Mouse (Mus musculus): ENCODE data around the gene Cln3.

The Cln3 gene

DNA sequence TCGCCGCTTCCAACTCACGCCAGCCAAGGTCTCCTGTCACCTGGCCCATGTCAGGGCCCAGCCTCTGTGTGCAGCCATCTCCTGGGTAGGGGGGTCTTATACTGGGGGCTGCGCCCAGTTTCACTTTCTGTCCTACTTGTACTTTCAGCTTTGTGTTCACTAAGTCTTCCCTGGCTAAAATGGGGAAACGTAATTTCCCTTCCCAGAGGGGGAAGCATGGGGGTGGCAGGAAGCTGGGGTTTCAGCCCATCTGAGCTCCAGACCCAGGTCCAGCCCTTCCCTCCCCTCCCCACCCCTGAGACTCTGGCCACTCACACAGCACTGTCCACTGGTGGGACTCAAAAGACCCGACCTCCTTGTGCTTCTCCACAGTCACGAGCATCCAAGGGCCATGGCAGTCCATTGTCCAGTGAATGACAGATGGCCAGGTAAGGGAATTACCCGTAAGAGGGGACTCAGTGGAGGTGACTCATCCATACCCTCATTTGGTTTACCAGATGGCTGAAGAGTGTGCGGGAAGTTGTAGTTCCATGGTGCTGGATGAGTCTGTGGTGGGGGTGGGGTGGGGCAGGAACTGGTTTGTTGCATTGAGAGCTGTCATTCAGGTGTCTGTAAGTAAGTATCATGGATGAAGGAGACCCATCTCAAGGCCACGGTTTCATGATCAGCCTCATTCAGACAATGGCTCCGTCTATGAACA lies 9.4 kb upstream of the Cln3 start, which contains the start of gene Il27:
Il27 (minus strand) TSS at position 80 of the 700 bp plus-strand sequence.
- DNase-seq (ENCODE audit: low spot score) = no peak

DNA sequence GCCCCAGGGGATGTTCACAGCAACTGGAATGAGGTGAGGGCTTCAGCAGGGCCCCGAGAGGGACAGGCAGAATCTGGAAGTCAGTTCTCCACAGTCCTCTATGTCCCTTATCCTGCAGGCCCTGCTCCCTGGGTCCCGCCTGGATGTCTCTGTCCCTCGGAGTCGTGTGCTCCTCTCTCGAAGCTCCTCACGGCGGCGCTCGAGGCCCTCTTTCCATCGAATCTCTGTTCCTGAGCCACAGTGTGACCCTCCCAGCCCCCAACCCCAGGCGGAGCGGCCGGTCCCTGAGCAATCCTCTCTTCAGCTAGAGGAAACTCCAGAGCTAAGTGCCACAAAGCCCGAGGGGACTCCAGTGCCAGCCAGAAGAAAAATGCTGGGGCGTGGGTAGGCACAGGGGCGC lies 2.2 kb upstream of the Cln3 start:
- DNase-seq (ENCODE audit: low spot score) = peak; percentile 51

DNA sequence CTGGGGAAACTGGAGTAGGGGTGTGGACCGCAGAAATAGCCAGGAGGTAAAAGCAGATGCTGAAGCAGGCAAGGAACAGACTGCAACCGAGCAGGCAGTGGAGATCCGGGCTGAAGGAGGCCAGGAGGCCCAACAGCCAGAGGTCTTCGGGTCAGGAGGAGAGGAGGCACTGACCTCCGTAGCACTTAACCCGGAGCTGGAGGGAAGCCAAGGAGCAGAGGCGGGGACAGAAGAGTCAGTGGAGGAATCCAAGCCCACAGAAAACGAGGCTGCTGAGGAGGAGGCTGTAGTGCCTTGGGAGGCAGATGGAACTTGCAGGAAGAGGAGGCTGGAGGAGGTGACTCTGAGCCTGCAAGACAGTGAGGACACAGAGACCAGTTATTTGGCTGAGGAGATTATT lies 1.2 kb upstream of the Cln3 start:
- no peak for DNase-seq (ENCODE audit: low spot score)

GRCm38 (mm10) chr7:126584506-126584977 lies 1.1 kb downstream of the Cln3 start, which contains the start of gene Apobr:
Gene Apobr (plus strand): TSS chr7:126584942.
- peak; percentile 42 for DNase-seq (ENCODE audit: low spot score)

DNA sequence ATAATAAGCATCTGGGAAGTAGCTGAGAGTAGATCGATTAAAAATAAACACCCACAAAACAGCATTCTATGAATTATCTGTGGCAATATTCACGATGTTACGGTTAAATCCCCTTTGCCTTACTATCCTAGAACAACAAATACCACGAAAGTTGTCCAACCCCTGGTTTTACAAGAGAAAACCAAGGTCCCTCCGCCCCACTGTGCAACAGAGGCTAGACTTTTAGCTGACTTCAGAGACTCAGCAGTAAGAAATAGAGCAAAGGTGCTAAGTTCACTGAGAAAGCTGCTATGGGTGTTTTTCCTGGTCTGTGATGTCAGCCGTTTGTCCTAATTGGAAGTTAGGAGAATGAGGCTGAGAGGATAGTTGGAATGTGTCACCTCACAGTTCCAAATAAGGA lies 1.9 kb downstream of the Cln3 start:
- DNase-seq (ENCODE audit: low spot score) = peak; percentile 47

- peak; percentile 93 for DNase-seq (ENCODE audit: low spot score)
Measured at GRCm38 (mm10) chr7:126583251-126583709, 2.3 kb downstream of the Cln3 start.

GRCm38 (mm10) chr7:126582759-126583158 lies 2.9 kb downstream of the Cln3 start:
- no peak for DNase-seq (ENCODE audit: low spot score)

DNA sequence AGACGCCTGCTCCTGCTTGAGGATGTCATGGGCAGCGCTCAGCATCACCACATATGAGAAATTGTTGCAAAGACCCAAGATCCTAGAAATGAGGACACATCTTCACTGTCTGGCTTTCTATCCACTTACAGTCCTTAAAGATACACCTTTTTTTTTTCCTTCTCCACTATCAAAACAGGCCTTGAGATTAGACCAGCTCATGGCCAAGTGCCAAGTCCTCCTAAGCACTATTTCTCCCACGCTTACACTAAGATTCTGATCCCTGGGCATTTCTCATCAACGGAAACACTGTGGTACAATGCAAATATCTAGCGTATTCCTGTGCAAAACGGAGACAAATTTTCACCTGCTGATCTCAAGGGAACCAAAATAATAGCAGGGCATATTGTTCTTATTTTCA lies 4.0 kb downstream of the Cln3 start:
- DNase-seq (ENCODE audit: low spot score) = no peak

- peak; percentile 32 for DNase-seq (ENCODE audit: low spot score)
Measured at GRCm38 (mm10) chr7:126579172-126579571, 6.4 kb downstream of the Cln3 start.

GRCm38 (mm10) chr7:126576946-126577345 lies 8.7 kb downstream of the Cln3 start:
- no peak for DNase-seq (ENCODE audit: low spot score)

GRCm38 (mm10) chr7:126566094-126566765 lies 19.4 kb downstream of the Cln3 start, which contains the start of gene Eif3c:
Gene Eif3c (minus strand): TSS chr7:126566411.
- DNase-seq (ENCODE audit: low spot score) = peak; percentile 91

DNA sequence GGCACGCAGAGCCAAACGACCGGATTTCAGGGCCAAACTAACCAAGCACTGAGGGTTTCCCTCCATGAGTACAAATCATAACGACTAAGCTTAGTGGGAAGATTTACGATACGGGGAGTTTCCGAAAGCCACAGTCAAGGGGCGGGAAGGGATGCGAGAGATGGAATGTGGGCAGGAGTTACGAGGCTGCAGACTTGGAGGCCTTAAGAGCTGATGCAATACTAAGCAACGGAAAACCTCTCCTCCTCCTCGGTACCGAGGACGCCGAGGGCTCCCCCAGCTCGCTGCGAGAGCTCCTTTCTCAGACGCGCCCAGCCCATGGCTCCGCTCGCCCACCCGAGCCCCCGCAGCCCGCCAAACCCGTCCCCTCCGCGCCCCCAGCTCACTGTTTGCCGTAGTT lies 19.9 kb downstream of the Cln3 start:
- no peak for DNase-seq (ENCODE audit: low spot score)

DNA sequence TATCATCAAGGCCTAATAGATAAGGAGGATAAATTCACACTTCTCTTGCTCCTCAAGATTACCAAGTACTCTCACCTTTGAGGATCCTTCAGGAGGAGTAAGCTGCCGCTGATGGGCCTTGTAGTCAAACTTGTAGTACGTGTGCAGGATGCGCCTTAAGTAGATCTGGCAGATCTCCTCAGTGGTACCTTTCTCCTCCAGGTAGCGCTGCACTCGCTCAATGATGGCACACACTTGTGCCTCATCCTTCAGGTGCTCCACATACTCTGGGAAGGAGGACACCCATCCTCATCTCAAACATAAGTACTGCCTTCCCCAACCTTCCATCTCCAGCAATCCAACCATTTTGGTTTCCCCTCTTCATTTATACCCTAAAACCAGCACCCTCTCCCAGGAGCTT lies 29.0 kb downstream of the Cln3 start:
- DNase-seq (ENCODE audit: low spot score) = no peak

DNA sequence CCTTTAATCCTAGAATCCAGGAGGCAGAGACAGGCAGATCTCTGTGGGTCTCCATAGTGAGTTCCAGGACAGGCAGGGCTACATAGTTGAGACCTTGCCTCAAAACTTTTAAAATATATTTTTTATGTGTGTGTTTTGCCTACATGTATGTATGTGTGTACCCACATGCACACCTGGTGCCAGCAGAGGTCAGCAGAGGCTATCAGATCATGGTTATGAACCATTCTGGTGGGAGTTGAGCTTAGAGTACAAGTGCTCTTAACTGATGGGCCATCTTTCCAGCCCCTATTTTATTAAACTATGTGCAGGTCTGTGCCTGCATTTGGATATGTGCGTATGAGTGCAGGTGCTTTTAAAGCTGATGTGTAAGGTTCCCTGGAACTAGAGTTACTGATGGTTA lies 30.8 kb downstream of the Cln3 start:
- no peak for DNase-seq (ENCODE audit: low spot score)

DNA sequence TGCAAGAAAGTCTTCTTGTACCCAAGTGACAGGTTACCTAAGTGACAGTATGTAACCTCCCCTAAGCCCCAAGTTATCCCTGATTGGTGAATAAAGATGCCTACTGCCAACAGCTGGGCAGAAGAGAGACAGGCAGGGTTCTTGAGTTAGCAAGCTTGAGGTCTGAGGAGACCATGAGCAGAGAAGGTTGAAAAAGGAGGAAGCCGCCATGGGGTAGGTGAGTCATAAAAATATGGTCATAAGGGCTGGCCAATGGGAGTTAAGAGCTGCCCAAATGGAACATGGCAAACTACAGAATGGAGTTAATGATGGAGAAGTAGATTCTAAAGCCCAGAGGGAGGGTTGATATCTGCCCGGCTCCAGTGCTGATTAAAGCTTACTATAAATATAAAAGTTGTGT lies 40.0 kb downstream of the Cln3 start:
- no peak for DNase-seq (ENCODE audit: low spot score)

GRCm38 (mm10) chr7:126541661-126542060 lies 44.0 kb downstream of the Cln3 start:
- DNase-seq (ENCODE audit: low spot score) = no peak

DNA sequence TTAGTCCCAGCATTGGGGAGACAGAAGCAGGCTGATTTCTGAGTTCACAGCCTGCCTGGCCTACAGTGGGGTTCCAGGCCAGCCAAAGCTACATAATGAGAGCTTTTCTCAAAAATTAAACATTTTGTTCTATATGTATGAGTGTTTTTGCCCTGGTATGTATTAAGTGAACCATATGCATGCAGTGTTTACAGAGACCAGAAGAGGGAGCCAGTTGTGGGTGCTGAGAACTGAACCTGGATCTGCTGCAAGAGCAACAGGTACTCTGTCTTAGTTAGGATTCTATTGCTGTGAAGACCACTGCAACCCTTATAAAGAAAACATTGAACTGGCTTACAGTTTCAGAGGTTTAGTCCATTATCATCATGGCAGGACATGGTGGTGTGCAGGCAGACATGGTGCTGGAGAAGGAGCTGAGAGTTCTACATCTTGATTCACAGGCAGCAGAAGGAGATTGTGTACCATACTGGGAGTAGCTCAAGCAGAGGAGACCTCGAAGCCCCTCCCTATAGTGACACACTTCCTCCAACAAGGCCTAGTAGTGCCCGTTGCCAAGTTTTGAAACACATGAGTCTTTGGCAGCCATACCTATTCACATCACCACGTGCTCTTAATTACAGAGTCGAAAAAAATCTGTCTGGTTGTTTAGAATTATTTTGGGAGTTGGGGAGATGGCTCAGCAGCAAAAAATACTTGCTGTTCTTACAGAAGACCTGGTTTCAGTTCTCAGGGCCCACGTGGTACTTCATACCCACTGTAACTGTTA lies 47.6 kb downstream of the Cln3 start:
- no peak for DNase-seq (ENCODE audit: low spot score)

GRCm38 (mm10) chr7:126536466-126536865 lies 49.2 kb downstream of the Cln3 start:
- no peak for DNase-seq (ENCODE audit: low spot score)

- DNase-seq (ENCODE audit: low spot score) = no peak
Measured at GRCm38 (mm10) chr7:126535766-126536165, 49.9 kb downstream of the Cln3 start.

DNA sequence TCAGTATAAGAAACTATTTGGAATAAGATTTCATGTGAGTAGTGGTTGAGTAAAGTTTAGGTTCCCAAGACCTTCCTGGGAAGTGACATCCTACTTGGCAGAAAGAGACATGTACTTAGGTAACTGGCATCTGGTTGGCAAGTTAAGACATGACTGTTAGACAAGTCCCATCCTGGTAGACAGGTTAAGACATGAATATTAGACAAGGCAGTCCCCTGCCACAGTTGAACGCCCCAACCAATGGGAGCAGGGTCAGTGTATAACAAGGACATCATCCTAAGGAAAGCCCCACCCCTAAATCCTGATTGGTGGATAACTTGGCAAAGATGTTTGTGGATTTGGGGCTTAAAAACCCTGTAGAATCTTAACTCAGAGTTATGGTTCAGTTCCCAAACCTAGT lies 52.2 kb downstream of the Cln3 start:
- DNase-seq (ENCODE audit: low spot score) = no peak

DNA sequence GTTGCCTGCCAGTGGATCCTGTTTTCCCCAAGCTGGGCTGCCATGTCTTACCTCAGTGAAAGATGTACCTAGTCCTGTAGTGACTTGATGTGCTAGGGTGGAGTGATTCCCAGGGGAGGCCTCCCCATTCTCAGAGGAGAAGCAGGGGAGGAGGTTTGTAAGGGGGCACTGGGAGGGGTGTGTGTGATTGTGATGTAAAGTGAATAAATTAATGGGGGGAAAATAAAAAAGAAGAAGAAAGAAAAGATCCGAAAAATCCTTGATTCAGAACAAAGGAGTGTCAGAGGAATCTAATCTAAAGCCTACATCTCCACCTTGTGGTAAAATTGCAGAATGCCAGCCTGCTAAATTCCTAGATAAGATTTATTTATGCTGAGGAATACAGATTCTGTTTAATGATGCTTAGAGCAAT lies 57.4 kb downstream of the Cln3 start:
- DNase-seq (ENCODE audit: low spot score) = peak; percentile 23

GRCm38 (mm10) chr7:126523316-126523715 lies 62.3 kb downstream of the Cln3 start:
- DNase-seq (ENCODE audit: low spot score) = no peak

Data from yolk sac, embryonic 10.5 days (tissue).